9 mouse cellular contexts compared by ENCODE assay signal in the genomic region with DNA sequence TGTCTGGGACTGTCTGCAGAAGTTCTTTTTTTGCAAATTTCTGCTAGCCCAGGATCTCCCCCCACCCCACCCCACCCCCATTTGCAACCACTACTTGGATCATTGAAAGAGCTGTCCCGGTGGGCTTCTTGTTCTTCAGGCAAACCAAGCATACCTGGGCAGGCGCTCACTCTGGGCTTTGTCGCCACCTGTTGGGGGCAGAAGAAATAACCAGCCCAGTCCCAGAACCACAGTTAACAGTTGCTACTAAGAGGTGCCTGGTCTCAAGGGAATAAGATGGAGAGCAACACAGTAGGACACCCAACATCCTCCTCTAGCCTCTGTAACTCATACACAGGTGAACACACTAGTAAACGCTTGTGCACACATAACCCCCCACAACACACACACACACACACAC. TPM values are rescaled to one million over a fixed set of nuclear protein-coding genes. Genes with fewer than 3 reads are reported as not detected.
DNase-seq lines count a peak whose midpoint lies in the region; ATAC-seq and TF ChIP-seq lines count a peak whose summit lies in the region.
"Had no signal": no experiment of that assay in that cellular context is flagged by ENCODE, and none has a peak within 500 bp of the region (broad histone marks: within the 10 kb centered on the region; RNA-seq: fewer than 3 reads in every experiment).

No protein-coding gene starts in this region.

- H3K36me3 ChIP-seq in heart, postnatal 0 days (replicated peaks; ENCODE audit: control insufficient read depth, insufficient read depth, low read length), result no peaks in the 10 kb centered on the region
- H3K36me3 ChIP-seq in heart, embryonic 11.5 days (ENCODE audit: control insufficient read depth, insufficient read depth, low read length), result no peaks in the 10 kb centered on the region
- no peaks in the 10 kb centered on the region for H3K36me3 ChIP-seq in spleen, adult 2 months (ENCODE audit: control insufficient read depth, insufficient read depth, low read length)

- TF ChIP-seq EP300 in heart, postnatal 0 days (IDR thresholded peaks at IDR 0.05; ENCODE audit: low read depth), result no peak

- peak; percentile 46 for DNase-seq in heart, postnatal 0 days (ENCODE audit: low spot score)
- no peak for DNase-seq in spleen, adult 2 months (ENCODE audit: low read depth in 1 of 2, low spot score in 2 of 2)
- no peak for DNase-seq in spleen, adult 12 weeks (ENCODE audit: low spot score)
- DNase-seq in cerebellum, adult 18-20 months, result peak; percentile 48 to 73
- DNase-seq in spleen, postnatal 36 days (ENCODE audit: low spot score in 2 of 2), result no peak

- H3K9me3 ChIP-seq in heart, postnatal 0 days (replicated peaks; ENCODE audit: control insufficient read depth, low read length), result no peaks in the 10 kb centered on the region
- no peaks in the 10 kb centered on the region for H3K9me3 ChIP-seq in heart, embryonic 11.5 days (replicated peaks; ENCODE audit: control insufficient read depth, low read length)

- no peak overlapping the region for H3K9ac ChIP-seq in heart, postnatal 0 days (replicated peaks; ENCODE audit: low read depth, low read length)
- H3K9ac ChIP-seq in heart, embryonic 11.5 days (ENCODE audit: low read depth, low read length), result no peak overlapping the region

- ATAC-seq in heart, postnatal 0 days (ENCODE audit: insufficient read depth, low read depth), result no peak
- ATAC-seq in heart, embryonic 11.5 days (replicated peaks; ENCODE audit: insufficient number of reproducible peaks, low FRiP score, low TSS enrichment), result no peak
- ATAC-seq in hematopoietic stem cell, adult 5-6 weeks (replicated peaks in 1 of 2; ENCODE audit: insufficient read depth in 1 of 2, low FRiP score in 2 of 2, low TSS enrichment in 1 of 2, low read depth in 1 of 2, poor library complexity in 2 of 2, severe bottlenecking in 2 of 2), result peak; percentile 44 to 54; a peak in 2 of 4 replicates
- 0 out of 2 replicates have a peak, but pooled peaks have one; percentile 55 for ATAC-seq in megakaryocyte-erythroid progenitor cell, adult 5-6 weeks (replicated peaks; ENCODE audit: low FRiP score, low TSS enrichment, poor library complexity, severe bottlenecking)

- peaks cover 76% of the 10 kb centered on the region for H3K27me3 ChIP-seq in heart, postnatal 0 days (ENCODE audit: control insufficient read depth, insufficient read depth, low read length)
- H3K27me3 ChIP-seq in heart, embryonic 11.5 days (ENCODE audit: control insufficient read depth, insufficient read depth, low read length), result peaks cover 80% of the 10 kb centered on the region
- H3K27me3 ChIP-seq in spleen, adult 2 months (ENCODE audit: control insufficient read depth, insufficient read depth, low read length), result peaks cover 10% of the 10 kb centered on the region

- no peak for TF ChIP-seq POLR2A in spleen, adult 2 months (IDR thresholded peaks at IDR 0.05; ENCODE audit: low read depth, low read length)

- no peak overlapping the region for H3K4me3 ChIP-seq in heart, postnatal 0 days (ENCODE audit: low read depth, low read length)
- no peak overlapping the region for H3K4me3 ChIP-seq in heart, embryonic 11.5 days (ENCODE audit: low read depth, low read length)
- H3K4me3 ChIP-seq in spleen, adult 2 months (ENCODE audit: extremely low read depth, insufficient read depth, insufficient read length), result no peak overlapping the region

- no peak overlapping the region for H3K27ac ChIP-seq in heart, postnatal 0 days (ENCODE audit: low read depth)
- H3K27ac ChIP-seq in heart, embryonic 11.5 days (ENCODE audit: low read depth, low read length), result no peak overlapping the region
- no peak overlapping the region for H3K27ac ChIP-seq in spleen, adult 2 months (ENCODE audit: insufficient read depth, low read length)

- peaks cover under 1% of the 10 kb centered on the region; the same call in 1 of the 2 replicates for H3K4me1 ChIP-seq in heart, postnatal 0 days (ENCODE audit: control insufficient read depth, insufficient read depth)
- peaks cover 6% of the 10 kb centered on the region for H3K4me1 ChIP-seq in heart, embryonic 11.5 days (ENCODE audit: control insufficient read depth, insufficient read depth, low read length)
- peaks cover 2% of the 10 kb centered on the region; the same call in 1 of the 2 replicates for H3K4me1 ChIP-seq in spleen, adult 2 months (ENCODE audit: control insufficient read depth, insufficient read depth, insufficient read length)

- peak; percentile 66 for TF ChIP-seq CTCF in heart, postnatal 0 days (IDR thresholded peaks at IDR 0.05; ENCODE audit: low read depth)
- peak; percentile 16; the same call in 1 of the 2 replicates for TF ChIP-seq CTCF in spleen, adult 2 months (IDR thresholded peaks at IDR 0.05; ENCODE audit: extremely low read depth, insufficient read depth, insufficient read length, insufficient replicate concordance)

- no peak overlapping the region for H3K4me2 ChIP-seq in heart, postnatal 0 days (ENCODE audit: low read depth, low read length)
- H3K4me2 ChIP-seq in heart, embryonic 11.5 days, result no peak overlapping the region

- 0% methylated on average over 4 of the region's 4 CpGs for WGBS in heart, postnatal 0 days
- WGBS in heart, embryonic 11.5 days (ENCODE audit: insufficient replicate concordance), result 4% methylated on average over 4 of the region's 4 CpGs
- WGBS in spleen, adult 2 months, result 4% methylated on average over 4 of the region's 4 CpGs

RNA-seq across cellular contexts. Expression of a gene that starts 3.7 kb away (rescaled TPM):
- not detected in 2 replicates for total RNA-seq in heart, postnatal 0 days (2014; rRNA removed; ENCODE audit: low replicate concordance)
- polyA plus RNA-seq in heart, postnatal 0 days (2015; fragmentation: Nextera tagmentation; extraction: Ambion mirVana), result not detected in 2 replicates
- 0.11 and 0.59 TPM in 2 replicates for polyA plus RNA-seq in heart, embryonic 11.5 days (2014; fragmentation: Nextera tagmentation; extraction: Ambion mirVana)
- polyA plus RNA-seq in spleen, adult 2 months (2012; rRNA removed), result 1.6 and 1.7 TPM in 2 replicates
- total RNA-seq in hematopoietic stem cell, adult 5-6 weeks (2017), result not detected in 2 replicates
- total RNA-seq in megakaryocyte-erythroid progenitor cell, adult 5-6 weeks (2014; fragmentation: Nextera tagmentation), result not detected in 2 replicates
- total RNA-seq in megakaryocyte-erythroid progenitor cell, adult 5-6 weeks (2017), result not detected in 2 replicates
- total RNA-seq: neutrophil, adult 5-6 weeks had no signal

RNA-seq across cellular contexts. Expression of a gene that starts 58.5 kb away (rescaled TPM):
- total RNA-seq in heart, postnatal 0 days (2014; rRNA removed; ENCODE audit: low replicate concordance), result 13.6 and 25.4 TPM in 2 replicates
- polyA plus RNA-seq in heart, postnatal 0 days (2015; fragmentation: Nextera tagmentation; extraction: Ambion mirVana), result 28.0 and 30.9 TPM in 2 replicates
- 32.8 and 33.4 TPM in 2 replicates for polyA plus RNA-seq in heart, embryonic 11.5 days (2014; fragmentation: Nextera tagmentation; extraction: Ambion mirVana)
- polyA plus RNA-seq in spleen, adult 2 months (2012; rRNA removed), result 2.3 and 2.7 TPM in 2 replicates
- total RNA-seq in hematopoietic stem cell, adult 5-6 weeks (2017), result 14.4 and 20.3 TPM in 2 replicates
- total RNA-seq in megakaryocyte-erythroid progenitor cell, adult 5-6 weeks (2014; fragmentation: Nextera tagmentation), result 23.1 and 26.8 TPM in 2 replicates
- 24.1 and 24.9 TPM in 2 replicates for total RNA-seq in megakaryocyte-erythroid progenitor cell, adult 5-6 weeks (2017)

RNA-seq across cellular contexts. Expression of a gene that starts 58.6 kb away (rescaled TPM):
- 41.3 and 43.9 TPM in 2 replicates for total RNA-seq in heart, postnatal 0 days (2014; rRNA removed; ENCODE audit: low replicate concordance)
- 16.9 and 18.8 TPM in 2 replicates for polyA plus RNA-seq in heart, postnatal 0 days (2015; fragmentation: Nextera tagmentation; extraction: Ambion mirVana)
- 29.1 and 34.3 TPM in 2 replicates for polyA plus RNA-seq in heart, embryonic 11.5 days (2014; fragmentation: Nextera tagmentation; extraction: Ambion mirVana)
- 22.8 and 26.6 TPM in 2 replicates for polyA plus RNA-seq in spleen, adult 2 months (2012; rRNA removed)
- 53.8 and 62.5 TPM in 2 replicates for total RNA-seq in hematopoietic stem cell, adult 5-6 weeks (2017)
- 18.7 and 19.4 TPM in 2 replicates for total RNA-seq in megakaryocyte-erythroid progenitor cell, adult 5-6 weeks (2014; fragmentation: Nextera tagmentation)
- total RNA-seq in megakaryocyte-erythroid progenitor cell, adult 5-6 weeks (2017), result 16.0 and 22.4 TPM in 2 replicates

Comparison
In these comparisons a context has a peak if more than half of its experiments do, and no peak if none do; other contexts are left out.
1. ATAC-seq: peak in hematopoietic stem cell, adult 5-6 weeks (2 of 2) and megakaryocyte-erythroid progenitor cell, adult 5-6 weeks (single experiment); none in heart, postnatal 0 days (single experiment) and heart, embryonic 11.5 days (single experiment).
2. DNase-seq: peak in heart, postnatal 0 days (single experiment) and cerebellum, adult 18-20 months (2 of 2); none in spleen, adult 2 months (0 of 2), spleen, adult 12 weeks (single experiment) and spleen, postnatal 36 days (0 of 2).